Mouse (Mus musculus) heart, adult 2 months (tissue): Measurements from ENCODE around the gene Zfyve16. TPM values are rescaled to one million over a fixed set of nuclear protein-coding genes. Genes with fewer than 3 reads are reported as not detected.

Experiments
- DNase-seq, 2 experiments: peaks; one replicate each; pipeline ENCODE4 v3.0.0; 2021
- H3K27ac ChIP-seq: fragments of 200-600 bp; 2 replicates; pipeline ENCODE4 v1.8.1; 2022
- H3K27me3 ChIP-seq: fragments of 200-500 bp; 2 replicates; pipeline ENCODE4 v1.6.1; 2012; ENCODE audit warnings: mild to moderate bottlenecking, low read length, inconsistent platforms, mixed read lengths; ENCODE audit not compliant: control insufficient read depth, insufficient read depth
- H3K36me3 ChIP-seq: fragments of 200-500 bp; 2 replicates; pipeline ENCODE4 v1.6.1; 2012; ENCODE audit warnings: low read length, inconsistent platforms; ENCODE audit not compliant: control insufficient read depth, insufficient read depth
- H3K4me1 ChIP-seq: fragments of 200-500 bp; 2 replicates; pipeline ENCODE4 v1.6.1; 2011; ENCODE audit warnings: low read length; ENCODE audit not compliant: control insufficient read depth, insufficient read depth
- H3K4me3 ChIP-seq: fragments of 200-600 bp; 2 replicates; pipeline ENCODE4 v1.8.1; 2022
- H3K79me2 ChIP-seq: fragments of 200-500 bp; replicated peaks from 2 replicates; pipeline ENCODE4 v1.6.1; 2012; ENCODE audit warnings: mild to moderate bottlenecking, inconsistent platforms, low read length, moderate library complexity, mixed read lengths; ENCODE audit not compliant: control insufficient read depth, insufficient read depth
- H3K9ac ChIP-seq: fragments of 200-500 bp; 2 replicates; pipeline ENCODE4 v1.6.1; 2012; ENCODE audit warnings: low read depth, mild to moderate bottlenecking, control low read depth, inconsistent platforms, low read length, mixed read lengths
- CTCF ChIP-seq: fragments of 200-600 bp; IDR thresholded peaks from 2 replicates; pipeline ENCODE4 v1.8.1; 2022; ENCODE audit warnings: antibody characterized with exemption, mild to moderate bottlenecking, moderate library complexity
- EP300 ChIP-seq: fragments of 200-500 bp; IDR thresholded peaks from 2 replicates; pipeline ENCODE4 v1.6.1; 2011; ENCODE audit warnings: low read depth, low read length, control low read depth; ENCODE audit not compliant: insufficient read depth
- POLR2A ChIP-seq: fragments of 200-500 bp; IDR thresholded peaks from 2 replicates; pipeline ENCODE4 v1.6.1; 2011; ENCODE audit warnings: mild to moderate bottlenecking, low read depth, low read length, control low read depth; ENCODE audit not compliant: insufficient read depth
- WGBS: fragments of 180-500 bp; shearing (Covaris S2); methylation state at CpG from one replicate; pipeline ENCODE4 v1.1.7; 2018; 5-methylcytosine and 5-hydroxymethylcytosine counted together
- intact Hi-C: fragments of 180-260 bp; cut with DNase I; formaldehyde crosslinking; loops from one replicate; pipeline ENCODE4 v1.15.1; 2025
- polyA plus RNA-seq: library from polyadenylated mRNA; depleted of rRNA; stranded (reverse); fragments of >200 nt; gene quantifications from 2 replicates; pipeline ENCODE4 v1.2.3, GENCODE M21; 2012
- total RNA-seq, 2 experiments: library from RNA; stranded (reverse); gene quantifications; 2 replicates each; pipeline ENCODE4 v1.2.3; 2021

The Zfyve16 gene
- total and polyA plus RNA-seq, 3 experiments: 2.9 to 11.7 (median 11.5) TPM

GRCm38 (mm10) chr13:92556458-92557126 is 25.9 kb upstream of the Zfyve16 start:
- no peaks in the 10 kb centered on the region for H3K27me3 ChIP-seq
- 37% methylated on average over 8 of the region's 8 CpGs for WGBS
- H3K27ac ChIP-seq: no peak overlapping the region
- H3K79me2 ChIP-seq: no peaks in the 10 kb centered on the region
- H3K4me1 ChIP-seq: no peaks in the 10 kb centered on the region
- no peak for DNase-seq
- no peak for TF ChIP-seq POLR2A
- no peak for TF ChIP-seq EP300
- no peak for TF ChIP-seq CTCF
- no peak overlapping the region for H3K9ac ChIP-seq
- H3K4me3 ChIP-seq: no peak overlapping the region
- intact Hi-C loops: no loop called here
- H3K36me3 ChIP-seq: no peaks in the 10 kb centered on the region

- H3K79me2 ChIP-seq: no peaks in the 10 kb centered on the region
- intact Hi-C loops: no loop called here
- no peak for TF ChIP-seq CTCF
- no peak for TF ChIP-seq POLR2A
- TF ChIP-seq EP300: no peak
- WGBS: 67% methylated on average over 4 of the region's 4 CpGs
- H3K27ac ChIP-seq: no peak overlapping the region
- H3K9ac ChIP-seq: no peak overlapping the region
- no peaks in the 10 kb centered on the region for H3K36me3 ChIP-seq
- H3K4me3 ChIP-seq: no peak overlapping the region
- no peak for DNase-seq
- no peaks in the 10 kb centered on the region for H3K4me1 ChIP-seq
- H3K27me3 ChIP-seq: no peaks in the 10 kb centered on the region
Observed at GRCm38 (mm10) chr13:92547093-92547492, 16.4 kb upstream of the Zfyve16 start.

- no peak overlapping the region for H3K9ac ChIP-seq
- no peaks in the 10 kb centered on the region; the same call in 1 of the 2 replicates for H3K4me1 ChIP-seq
- no peak overlapping the region for H3K27ac ChIP-seq
- no peak for DNase-seq
- H3K27me3 ChIP-seq: no peaks in the 10 kb centered on the region
- H3K36me3 ChIP-seq: no peaks in the 10 kb centered on the region
- WGBS: 59% methylated on average over 6 of the region's 6 CpGs
- no peaks in the 10 kb centered on the region for H3K79me2 ChIP-seq
- intact Hi-C loops: no loop called here
- no peak for TF ChIP-seq CTCF
- no peak for TF ChIP-seq POLR2A
- no peak for TF ChIP-seq EP300
- no peak overlapping the region for H3K4me3 ChIP-seq
Observed at GRCm38 (mm10) chr13:92540997-92541396, 10.3 kb upstream of the Zfyve16 start.

GRCm38 (mm10) chr13:92539126-92539525 is 8.5 kb upstream of the Zfyve16 start:
- DNase-seq: no peak
- intact Hi-C loops: no loop called here
- Histone ChIP-seq H3K4me1 (no peaks in the 10 kb centered on the region; the same call in 1 of the 2 replicates), H3K27ac (no peak overlapping the region), H3K9ac (no peak overlapping the region), H3K4me3 (no peak overlapping the region), H3K27me3 (no peaks in the 10 kb centered on the region), H3K79me2 (no peaks in the 10 kb centered on the region), H3K36me3 (no peaks in the 10 kb centered on the region)
- 64% methylated on average over 4 of the region's 4 CpGs for WGBS
- TF ChIP-seq CTCF: no peak
- TF ChIP-seq EP300: no peak
- no peak for TF ChIP-seq POLR2A

GRCm38 (mm10) chr13:92533801-92534200 is 3.1 kb upstream of the Zfyve16 start:
- intact Hi-C loops: loop anchor here (5.0 kb wide), 1 partner anchor 78 kb away; the partner anchor contains the start of gene Serinc5
- 48% methylated on average over 2 of the region's 2 CpGs for WGBS
- Histone ChIP-seq H3K36me3 (no peaks in the 10 kb centered on the region; the same call in none of the 2 replicates), H3K4me1 (no peaks in the 10 kb centered on the region; the same call in none of the 2 replicates), H3K9ac (no peak overlapping the region), H3K27me3 (no peaks in the 10 kb centered on the region), H3K4me3 (no peak overlapping the region), H3K27ac (no peak overlapping the region), H3K79me2 (no peaks in the 10 kb centered on the region)
- DNase-seq: no peak
- TF ChIP-seq CTCF (no peak), POLR2A (no peak), EP300 (no peak)

GRCm38 (mm10) chr13:92532216-92532615 is 1.5 kb upstream of the Zfyve16 start:
- Histone ChIP-seq H3K27me3 (no peaks in the 10 kb centered on the region), H3K9ac (no peak overlapping the region), H3K4me1 (no peaks in the 10 kb centered on the region; the same call in 1 of the 2 replicates), H3K79me2 (no peaks in the 10 kb centered on the region; the same call in 1 of the 2 replicates), H3K4me3 (no peak overlapping the region), H3K27ac (no peak overlapping the region), H3K36me3 (no peaks in the 10 kb centered on the region; the same call in none of the 2 replicates)
- DNase-seq: no peak
- WGBS: 74% methylated on average over 2 of the region's 2 CpGs
- TF ChIP-seq CTCF (no peak), POLR2A (no peak), EP300 (no peak)
- intact Hi-C loops: loop anchor here (5.0 kb wide), 1 partner anchor 80 kb away; the partner anchor contains the start of gene Serinc5
